In genomic region chr15:86220229-86220630, GRCm38 (mm10) we compare ENCODE assay signal across 10 mouse cellular contexts. TPM values are rescaled to one million over a fixed set of nuclear protein-coding genes. Genes with fewer than 3 reads are reported as not detected.
DNase-seq lines count a peak whose midpoint lies in the region; ATAC-seq and TF ChIP-seq lines count a peak whose summit lies in the region.
"Had no signal": no experiment of that assay in that cellular context is flagged by ENCODE, and none has a peak within 500 bp of the region (broad histone marks: within the 10 kb centered on the region; RNA-seq: fewer than 3 reads in every experiment).

No protein-coding gene starts in this region.

- peaks cover 24% of the 10 kb centered on the region for H3K4me1 ChIP-seq in liver, embryonic 12.5 days
- H3K4me1 ChIP-seq in liver, postnatal 0 days (ENCODE audit: insufficient read depth), result no peaks in the 10 kb centered on the region; the same call in 1 of the 2 replicates
- no peaks in the 10 kb centered on the region for H3K4me1 ChIP-seq in stomach, postnatal 0 days (replicated peaks; ENCODE audit: control insufficient read depth, insufficient read depth)
- H3K4me1 ChIP-seq in forebrain, embryonic 10.5 days, result peaks cover 7% of the 10 kb centered on the region
- no peaks in the 10 kb centered on the region; the same call in 1 of the 2 replicates for H3K4me1 ChIP-seq in forebrain, postnatal 0 days (ENCODE audit: insufficient read depth)

- TF ChIP-seq CTCF in liver, postnatal 0 days (IDR thresholded peaks at IDR 0.05; ENCODE audit: low read depth), result no peak
- TF ChIP-seq CTCF in stomach, postnatal 0 days (IDR thresholded peaks at IDR 0.05; ENCODE audit: low read depth), result no peak
- no peak for TF ChIP-seq CTCF in forebrain, postnatal 0 days (IDR thresholded peaks at IDR 0.05; ENCODE audit: low read depth)

- no peaks in the 10 kb centered on the region for H3K27me3 ChIP-seq in liver, embryonic 12.5 days (replicated peaks)
- no peaks in the 10 kb centered on the region for H3K27me3 ChIP-seq in liver, postnatal 0 days (ENCODE audit: insufficient read depth, low read length)
- no peaks in the 10 kb centered on the region for H3K27me3 ChIP-seq in stomach, postnatal 0 days (ENCODE audit: control insufficient read depth, insufficient read depth, low read length)
- H3K27me3 ChIP-seq in forebrain, embryonic 10.5 days (ENCODE audit: poor library complexity, severe bottlenecking), result no peaks in the 10 kb centered on the region
- H3K27me3 ChIP-seq in forebrain, postnatal 0 days (ENCODE audit: insufficient read depth, low read length), result no peaks in the 10 kb centered on the region
- H3K27me3 ChIP-seq: neural tube, embryonic 13.5 days had no signal

- no peak overlapping the region for H3K4me2 ChIP-seq in liver, embryonic 12.5 days
- H3K4me2 ChIP-seq in liver, postnatal 0 days (ENCODE audit: low read depth, low read length), result no peak overlapping the region
- no peak overlapping the region for H3K4me2 ChIP-seq in stomach, postnatal 0 days (replicated peaks; ENCODE audit: low read depth)
- H3K4me2 ChIP-seq in forebrain, postnatal 0 days (ENCODE audit: low read depth), result no peak overlapping the region
- H3K4me2 ChIP-seq: neural tube, embryonic 13.5 days had no signal

- no peak for TF ChIP-seq EP300 in liver, postnatal 0 days (IDR thresholded peaks at IDR 0.05; ENCODE audit: low read depth)
- no peak for TF ChIP-seq EP300 in stomach, postnatal 0 days (optimal IDR thresholded peaks at IDR 0.05)

- H3K9ac ChIP-seq in liver, embryonic 12.5 days, result no peak overlapping the region
- H3K9ac ChIP-seq in liver, postnatal 0 days (replicated peaks), result no peak overlapping the region
- H3K9ac ChIP-seq in stomach, postnatal 0 days (ENCODE audit: low read length), result peak overlapping the region; percentile 13; the same call in 1 of the 2 replicates
- no peak overlapping the region for H3K9ac ChIP-seq in forebrain, postnatal 0 days
- H3K9ac ChIP-seq: liver, embryonic 14.5 days; neural tube, embryonic 13.5 days had no signal

- H3K36me3 ChIP-seq in liver, embryonic 12.5 days, result peaks cover 4% of the 10 kb centered on the region; the same call in 1 of the 2 replicates
- no peaks in the 10 kb centered on the region for H3K36me3 ChIP-seq in liver, postnatal 0 days (replicated peaks; ENCODE audit: insufficient read depth, low read length)
- H3K36me3 ChIP-seq in stomach, postnatal 0 days (ENCODE audit: control insufficient read depth, insufficient read depth, low read length), result no peaks in the 10 kb centered on the region
- H3K36me3 ChIP-seq in forebrain, embryonic 10.5 days (replicated peaks), result peaks cover 4% of the 10 kb centered on the region
- H3K36me3 ChIP-seq in forebrain, postnatal 0 days (ENCODE audit: insufficient read depth), result no peaks in the 10 kb centered on the region
- H3K36me3 ChIP-seq: neural tube, embryonic 13.5 days had no signal

- peak; percentile 49 for DNase-seq in adrenal gland, adult 8-10 months
- no peak for DNase-seq in adrenal gland, postnatal 4 days (ENCODE audit: low spot score in 2 of 2)
- DNase-seq in liver, result no peak
- no peak for DNase-seq in liver, postnatal 0 days
- DNase-seq in stomach, postnatal 0 days (ENCODE audit: low spot score), result no peak
- DNase-seq in forebrain, embryonic 10.5 days (ENCODE audit: extremely low spot score, low spot score), result no peak
- no peak for DNase-seq in forebrain, postnatal 0 days

- ATAC-seq in liver, embryonic 12.5 days, result no peak
- ATAC-seq in liver, postnatal 0 days, result no peak; the same call in 1 of the 2 replicates
- ATAC-seq in stomach, postnatal 0 days (ENCODE audit: low FRiP score, low TSS enrichment), result no peak
- no peak for ATAC-seq in forebrain, postnatal 0 days

- H3K27ac ChIP-seq in liver, embryonic 12.5 days, result peak overlapping the region; percentile 5; the same call in 1 of the 2 replicates
- peak overlapping the region; percentile 77 for H3K27ac ChIP-seq in liver, postnatal 0 days (ENCODE audit: low read depth)
- no peak overlapping the region for H3K27ac ChIP-seq in stomach, postnatal 0 days (replicated peaks)
- no peak overlapping the region for H3K27ac ChIP-seq in forebrain, embryonic 10.5 days
- no peak overlapping the region for H3K27ac ChIP-seq in forebrain, postnatal 0 days (ENCODE audit: low read depth, low read length)
- H3K27ac ChIP-seq: liver, embryonic 14.5 days; neural tube, embryonic 13.5 days had no signal

- no peak overlapping the region for H3K4me3 ChIP-seq in liver, embryonic 12.5 days
- H3K4me3 ChIP-seq in liver, postnatal 0 days (ENCODE audit: low read depth, low read length), result no peak overlapping the region
- H3K4me3 ChIP-seq in stomach, postnatal 0 days (ENCODE audit: low read depth, low read length), result no peak overlapping the region
- H3K4me3 ChIP-seq in forebrain, embryonic 10.5 days, result no peak overlapping the region
- H3K4me3 ChIP-seq in forebrain, postnatal 0 days (ENCODE audit: low read depth, low read length), result no peak overlapping the region
- H3K4me3 ChIP-seq: neural tube, embryonic 13.5 days had no signal

- 66% methylated on average over 5 of the region's 5 CpGs for WGBS in liver, embryonic 12.5 days (ENCODE audit: insufficient replicate concordance)
- 58% methylated on average over 5 of the region's 5 CpGs for WGBS in liver, postnatal 0 days (ENCODE audit: insufficient replicate concordance)
- 79% methylated on average over 5 of the region's 5 CpGs for WGBS in stomach, postnatal 0 days
- 88% methylated on average over 5 of the region's 5 CpGs for WGBS in forebrain, embryonic 10.5 days
- 86% methylated on average over 5 of the region's 5 CpGs for WGBS in forebrain, postnatal 0 days

- H3K9me3 ChIP-seq in liver, embryonic 12.5 days (replicated peaks), result peaks cover 4% of the 10 kb centered on the region; the same call in 1 of the 2 replicates
- no peaks in the 10 kb centered on the region for H3K9me3 ChIP-seq in liver, postnatal 0 days (ENCODE audit: low read length)
- no peaks in the 10 kb centered on the region for H3K9me3 ChIP-seq in stomach, postnatal 0 days (ENCODE audit: control insufficient read depth, low read length)
- peaks cover 3% of the 10 kb centered on the region; the same call in 1 of the 2 replicates for H3K9me3 ChIP-seq in forebrain, embryonic 10.5 days
- H3K9me3 ChIP-seq in forebrain, postnatal 0 days (ENCODE audit: low read length), result no peaks in the 10 kb centered on the region
- H3K9me3 ChIP-seq: neural tube, embryonic 13.5 days had no signal

RNA-seq across cellular contexts. Expression of gene Tbc1d22a, which starts 6.0 kb away (rescaled TPM):
- 10 to 100 TPM; 36.6 to 49.1 (median 43.4) TPM for total RNA-seq in adrenal gland, adult 8-10 months (2022)
- 10 to 100 TPM; 32.3 TPM for total RNA-seq in adrenal gland, postnatal 4 days (2021)
- 8.8 and 9.2 TPM in 2 replicates for polyA plus RNA-seq in liver, embryonic 12.5 days (2016; fragmentation: Nextera tagmentation; extraction: Ambion mirVana)
- 6.0 and 6.4 TPM in 2 replicates for polyA plus RNA-seq in liver, postnatal 0 days (2015; fragmentation: Nextera tagmentation; extraction: Ambion mirVana)
- polyA plus RNA-seq in stomach, postnatal 0 days (2015; fragmentation: Nextera tagmentation; extraction: Ambion mirVana), result 8.7 TPM in 2 replicates
- polyA plus RNA-seq in forebrain, embryonic 10.5 days (2016; fragmentation: Nextera tagmentation; extraction: Ambion mirVana), result 9.5 and 10.8 TPM in 2 replicates
- 20.5 and 22.1 TPM in 2 replicates for total RNA-seq in forebrain, postnatal 0 days (2014; rRNA removed)
- polyA plus RNA-seq in forebrain, postnatal 0 days (2015; fragmentation: Nextera tagmentation; extraction: Ambion mirVana), result 12.1 and 13.1 TPM in 2 replicates

RNA-seq across cellular contexts. Expression of gene Cerk, which starts 34.3 kb away (rescaled TPM):
- 10 to 100 TPM; 33.3 to 53.8 (median 43.4) TPM for total RNA-seq in adrenal gland, adult 8-10 months (2022)
- 10 to 100 TPM; 26.3 to 26.8 TPM for total RNA-seq in adrenal gland, postnatal 4 days (2021)
- polyA plus RNA-seq in liver, embryonic 12.5 days (2016; fragmentation: Nextera tagmentation; extraction: Ambion mirVana), result 5.7 and 5.9 TPM in 2 replicates
- 5.5 and 6.1 TPM in 2 replicates for polyA plus RNA-seq in liver, postnatal 0 days (2015; fragmentation: Nextera tagmentation; extraction: Ambion mirVana)
- 4.6 and 5.2 TPM in 2 replicates for polyA plus RNA-seq in stomach, postnatal 0 days (2015; fragmentation: Nextera tagmentation; extraction: Ambion mirVana)
- polyA plus RNA-seq in forebrain, embryonic 10.5 days (2016; fragmentation: Nextera tagmentation; extraction: Ambion mirVana), result 10.7 and 10.9 TPM in 2 replicates
- total RNA-seq in forebrain, postnatal 0 days (2014; rRNA removed), result 31.7 and 32.9 TPM in 2 replicates
- polyA plus RNA-seq in forebrain, postnatal 0 days (2015; fragmentation: Nextera tagmentation; extraction: Ambion mirVana), result 14.5 and 18.0 TPM in 2 replicates

Comparison
In these comparisons a context has a peak if more than half of its experiments do, and no peak if none do; other contexts are left out.
1. H3K27ac ChIP-seq: peak in liver, embryonic 12.5 days (single experiment) and liver, postnatal 0 days (single experiment); none in stomach, postnatal 0 days (single experiment), forebrain, embryonic 10.5 days (single experiment) and forebrain, postnatal 0 days (single experiment).